10 mouse cellular contexts compared by ENCODE assay signal in the genomic region with DNA sequence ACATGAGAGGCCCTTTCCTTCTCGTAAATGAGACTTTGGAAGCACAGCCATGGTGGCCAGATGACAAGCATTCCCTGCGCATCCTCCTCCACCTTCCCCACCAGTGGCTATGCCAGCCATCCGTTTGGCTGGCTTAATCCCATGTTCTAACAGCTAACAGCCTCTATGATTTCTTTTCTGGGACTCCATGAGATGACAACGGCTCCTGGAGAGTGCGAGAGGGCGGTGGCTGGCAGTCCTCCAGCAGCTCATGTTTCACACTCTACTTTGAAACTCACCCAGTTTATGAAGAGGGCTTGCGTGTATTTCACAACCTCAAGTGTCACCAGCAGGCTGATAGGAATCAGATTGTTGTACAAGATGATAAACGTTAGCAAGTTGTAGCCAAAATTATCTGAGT.
DNase-seq lines count a peak whose midpoint lies in the region; ATAC-seq and TF ChIP-seq lines count a peak whose summit lies in the region.
"Had no signal": no experiment of that assay in that cellular context is flagged by ENCODE, and none has a peak within 500 bp of the region (broad histone marks: within the 10 kb centered on the region; RNA-seq: fewer than 3 reads in every experiment).

No protein-coding gene starts in this region.

- TF ChIP-seq EP300 in liver, postnatal 0 days (IDR thresholded peaks at IDR 0.05; ENCODE audit: low read depth): no peak

- peak; percentile 34 for DNase-seq in liver, postnatal 0 days
- DNase-seq in liver, embryonic 11.5 days (ENCODE audit: low spot score): no peak
- DNase-seq in gastrocnemius, adult 2 months: peak; percentile 81
- peak; percentile 69 to 78 for DNase-seq in layer of hippocampus, adult 8-10 months (ENCODE audit: low spot score in 2 of 2)
- peak; percentile 64 for DNase-seq in lung, postnatal 25 days (ENCODE audit: low spot score)
- no peak for DNase-seq in neural tube, embryonic 10.5 days (ENCODE audit: extremely low spot score, low spot score)
- no peak for DNase-seq in cerebellum, adult 11-12 months

- no peak overlapping the region for H3K4me2 ChIP-seq in liver, postnatal 0 days (ENCODE audit: low read depth, low read length)
- H3K4me2 ChIP-seq in liver, embryonic 11.5 days: no peak overlapping the region
- H3K4me2 ChIP-seq in hindbrain, embryonic 12.5 days (replicated peaks): no peak overlapping the region
- H3K4me2 ChIP-seq: hindbrain, embryonic 15.5 days; neural tube, embryonic 12.5 days had no signal

- no peak for TF ChIP-seq CTCF in liver, postnatal 0 days (IDR thresholded peaks at IDR 0.05; ENCODE audit: low read depth)
- TF ChIP-seq CTCF in gastrocnemius, adult 2 months (IDR thresholded peaks at IDR 0.05): no peak

- peaks cover 5% of the 10 kb centered on the region for H3K36me3 ChIP-seq in liver, postnatal 0 days (replicated peaks; ENCODE audit: insufficient read depth, low read length)
- no peaks in the 10 kb centered on the region for H3K36me3 ChIP-seq in liver, embryonic 11.5 days (ENCODE audit: control insufficient read depth, insufficient read depth, low read length)
- peaks cover 4% of the 10 kb centered on the region; the same call in 1 of the 2 replicates for H3K36me3 ChIP-seq in hindbrain, embryonic 12.5 days
- H3K36me3 ChIP-seq: neural tube, embryonic 12.5 days had no signal

- no peak for ATAC-seq in liver, postnatal 0 days
- no peak for ATAC-seq in liver, embryonic 11.5 days (replicated peaks; ENCODE audit: low FRiP score)
- no peak for ATAC-seq in hindbrain, embryonic 12.5 days (ENCODE audit: low FRiP score)

- H3K27ac ChIP-seq in liver, postnatal 0 days (ENCODE audit: low read depth): no peak overlapping the region
- no peak overlapping the region for H3K27ac ChIP-seq in liver, embryonic 11.5 days (ENCODE audit: low read depth, low read length)
- no peak overlapping the region; the same call in 1 of the 2 replicates for H3K27ac ChIP-seq in gastrocnemius, adult 2 months
- H3K27ac ChIP-seq in hindbrain, embryonic 12.5 days: no peak overlapping the region
- H3K27ac ChIP-seq: hindbrain, embryonic 15.5 days; neural tube, embryonic 12.5 days had no signal

- no peaks in the 10 kb centered on the region for H3K27me3 ChIP-seq in liver, postnatal 0 days (ENCODE audit: insufficient read depth, low read length)
- no peaks in the 10 kb centered on the region for H3K27me3 ChIP-seq in liver, embryonic 11.5 days (replicated peaks; ENCODE audit: control insufficient read depth, insufficient read depth, low read length)
- no peaks in the 10 kb centered on the region for H3K27me3 ChIP-seq in hindbrain, embryonic 12.5 days
- H3K27me3 ChIP-seq: hindbrain, embryonic 15.5 days; neural tube, embryonic 12.5 days had no signal

- WGBS in liver, postnatal 0 days (ENCODE audit: insufficient replicate concordance): 64% methylated on average over 8 of the region's 8 CpGs
- 76% methylated on average over 8 of the region's 8 CpGs for WGBS in liver, embryonic 11.5 days
- WGBS in hindbrain, embryonic 12.5 days: 72% methylated on average over 8 of the region's 8 CpGs

- H3K9me3 ChIP-seq in liver, postnatal 0 days (ENCODE audit: low read length): no peaks in the 10 kb centered on the region
- H3K9me3 ChIP-seq in liver, embryonic 11.5 days (ENCODE audit: control insufficient read depth, low read length): no peaks in the 10 kb centered on the region
- H3K9me3 ChIP-seq in hindbrain, embryonic 12.5 days (replicated peaks): no peaks in the 10 kb centered on the region
- H3K9me3 ChIP-seq: hindbrain, embryonic 15.5 days; neural tube, embryonic 12.5 days had no signal

- no peaks in the 10 kb centered on the region for H3K4me1 ChIP-seq in liver, postnatal 0 days (ENCODE audit: insufficient read depth)
- H3K4me1 ChIP-seq in liver, embryonic 11.5 days (replicated peaks; ENCODE audit: control insufficient read depth, insufficient read depth, low read length): no peaks in the 10 kb centered on the region
- no peaks in the 10 kb centered on the region for H3K4me1 ChIP-seq in hindbrain, embryonic 12.5 days
- H3K4me1 ChIP-seq: hindbrain, embryonic 15.5 days; neural tube, embryonic 12.5 days had no signal

- H3K4me3 ChIP-seq in liver, postnatal 0 days (ENCODE audit: low read depth, low read length): no peak overlapping the region
- no peak overlapping the region for H3K4me3 ChIP-seq in liver, embryonic 11.5 days (ENCODE audit: low read depth, low read length)
- H3K4me3 ChIP-seq in gastrocnemius, adult 2 months: no peak overlapping the region
- H3K4me3 ChIP-seq in hindbrain, embryonic 12.5 days: no peak overlapping the region
- H3K4me3 ChIP-seq: hindbrain, embryonic 15.5 days; neural tube, embryonic 12.5 days had no signal

- intact Hi-C loops in gastrocnemius, adult 2 months (cut with DNase I): no loop called here

- H3K9ac ChIP-seq in liver, postnatal 0 days (replicated peaks): no peak overlapping the region
- no peak overlapping the region for H3K9ac ChIP-seq in liver, embryonic 11.5 days (ENCODE audit: low read depth, low read length)
- no peak overlapping the region for H3K9ac ChIP-seq in hindbrain, embryonic 12.5 days
- H3K9ac ChIP-seq: hindbrain, embryonic 15.5 days; neural tube, embryonic 12.5 days had no signal

Comparison
In these comparisons a context has a peak if more than half of its experiments do, and no peak if none do; other contexts are left out.
1. DNase-seq: peak in liver, postnatal 0 days (single experiment), gastrocnemius, adult 2 months (single experiment), layer of hippocampus, adult 8-10 months (2 of 2) and lung, postnatal 25 days (single experiment); none in liver, embryonic 11.5 days (single experiment), neural tube, embryonic 10.5 days (single experiment) and cerebellum, adult 11-12 months (single experiment).